In the genomic region with DNA sequence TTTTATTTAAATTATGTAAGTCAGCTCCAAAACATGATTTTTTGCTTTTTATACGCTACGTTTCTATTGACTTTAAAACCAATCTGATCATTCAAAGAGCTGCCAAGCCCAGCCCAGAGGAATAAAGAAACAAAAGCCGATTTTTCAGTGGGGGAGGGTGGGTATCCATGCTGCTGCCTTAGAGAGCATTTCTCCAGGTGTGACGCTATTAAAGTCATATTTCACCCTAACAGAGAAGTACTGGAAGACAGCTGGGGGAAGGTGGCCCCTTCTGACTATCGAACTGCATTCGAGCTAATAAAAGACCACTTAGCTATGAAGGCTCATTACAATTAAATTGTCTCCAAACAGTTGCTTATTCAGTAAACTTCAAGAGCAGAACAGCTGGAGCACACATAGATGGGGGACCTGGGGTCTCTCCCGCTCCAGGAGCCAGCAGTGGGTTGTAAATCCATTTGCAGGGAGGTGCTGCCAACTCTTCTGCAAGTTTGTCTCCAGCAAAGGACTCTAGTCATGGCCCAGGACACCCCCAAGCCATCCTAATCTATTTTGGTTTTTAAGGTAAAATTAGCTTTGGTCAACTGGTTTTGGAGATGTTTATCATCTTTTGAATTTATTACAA, we compare ENCODE assay signal across 12 mouse cellular contexts.
"Had no signal": no experiment of that assay in that cellular context is flagged by ENCODE, and none has a peak within 500 bp of the region (broad histone marks: within the 10 kb centered on the region; RNA-seq: fewer than 3 reads in every experiment).

No protein-coding gene starts in this region.

- H3K9ac ChIP-seq: kidney, embryonic 15.5 days; liver, embryonic 13.5 days; midbrain, embryonic 13.5 days had no signal

- H3K27me3 ChIP-seq: kidney, embryonic 15.5 days; liver, embryonic 13.5 days; midbrain, embryonic 13.5 days had no signal

- ATAC-seq: midbrain, embryonic 13.5 days had no signal

- H3K4me1 ChIP-seq: liver, embryonic 13.5 days; midbrain, embryonic 13.5 days had no signal

- H3K27ac ChIP-seq: kidney, embryonic 15.5 days; left cerebral cortex, adult 2 months; liver, embryonic 13.5 days; midbrain, embryonic 13.5 days had no signal

- H3K36me3 ChIP-seq: kidney, embryonic 15.5 days; liver, embryonic 13.5 days; midbrain, embryonic 13.5 days had no signal

- H3K4me3 ChIP-seq: kidney, embryonic 15.5 days; left cerebral cortex, adult 2 months; liver, embryonic 13.5 days; midbrain, embryonic 13.5 days had no signal

- DNase-seq: kidney, adult 18-20 months; kidney, postnatal 14 days; liver; liver, embryonic 13.5 days; lung, adult 18-20 months; lung, postnatal 36 days; spleen, adult 18-20 months; thymus, adult 18-20 months; thymus, postnatal 14 days had no signal

- H3K4me2 ChIP-seq: kidney, embryonic 15.5 days; liver, embryonic 13.5 days; midbrain, embryonic 13.5 days had no signal

- H3K9me3 ChIP-seq: kidney, embryonic 15.5 days; liver, embryonic 13.5 days; midbrain, embryonic 13.5 days had no signal
